Mouse (Mus musculus): ENCODE results near the gene Iqcn. TPM values are rescaled to one million over a fixed set of nuclear protein-coding genes. Genes with fewer than 3 reads are reported as not detected.

Gene Iqcn
- polyA plus RNA-seq (2017; shearing (Covaris generic)): not detected

DNA sequence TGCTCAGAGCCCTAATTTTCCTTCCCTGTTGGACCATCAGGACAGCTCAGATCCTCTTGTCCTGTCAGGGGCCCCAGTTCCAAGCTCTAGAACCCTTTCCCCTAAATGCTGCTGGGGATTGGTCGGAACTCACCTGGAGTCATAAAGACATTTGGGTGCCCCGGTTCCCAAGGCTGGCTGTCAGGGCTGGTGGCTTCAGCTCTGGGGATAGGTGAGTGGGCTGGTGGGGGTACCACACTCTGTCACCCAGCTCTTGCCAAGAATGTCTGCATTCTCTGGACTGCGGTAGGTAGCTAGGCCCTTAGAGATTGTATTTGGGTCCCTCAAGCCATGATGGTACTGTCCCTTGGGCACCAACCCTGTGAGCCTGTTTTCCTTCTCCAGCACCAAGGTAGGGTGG lies at the start of gene Iqcn:
Gene Iqcn, plus strand, starts transcription at position 171 of the 400 bp plus-strand sequence.
- no peak for ATAC-seq

- no peak for ATAC-seq
These were observed 49.1 kb upstream of the Iqcn start for GRCm38 (mm10) chr8:70654121-70654520.

- ATAC-seq: no peak
These were observed 47.8 kb upstream of the Iqcn start for GRCm38 (mm10) chr8:70655469-70655868.

DNA sequence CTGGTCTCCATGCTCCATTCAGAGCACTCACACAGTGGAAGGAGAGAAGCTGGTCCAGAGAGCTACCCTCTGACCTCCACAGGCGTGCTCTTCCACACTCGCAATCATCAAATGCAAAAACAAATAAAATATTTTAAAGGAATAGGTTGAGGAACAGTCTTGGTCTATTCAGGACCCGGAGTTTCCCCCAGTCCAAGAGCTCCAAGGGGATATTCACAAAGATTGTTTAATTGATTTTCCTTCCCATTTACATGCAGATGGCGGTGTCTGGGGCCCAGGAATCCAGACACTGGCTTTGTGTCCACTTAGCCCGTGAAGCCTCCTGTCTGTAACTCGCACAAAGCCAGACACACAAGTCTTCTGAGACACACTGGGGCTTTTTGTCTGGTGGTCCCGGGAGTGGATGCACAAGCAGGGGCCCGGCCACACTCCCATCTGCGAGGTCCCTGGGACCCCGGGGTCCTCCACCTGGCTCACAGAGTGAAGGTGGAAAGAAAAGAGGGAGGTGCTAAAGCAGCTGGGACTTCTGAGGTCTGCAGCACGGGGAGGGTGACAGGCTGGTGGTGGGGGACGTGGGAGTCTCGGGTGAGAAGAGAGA lies 47.0 kb upstream of the Iqcn start:
- ATAC-seq: no peak

DNA sequence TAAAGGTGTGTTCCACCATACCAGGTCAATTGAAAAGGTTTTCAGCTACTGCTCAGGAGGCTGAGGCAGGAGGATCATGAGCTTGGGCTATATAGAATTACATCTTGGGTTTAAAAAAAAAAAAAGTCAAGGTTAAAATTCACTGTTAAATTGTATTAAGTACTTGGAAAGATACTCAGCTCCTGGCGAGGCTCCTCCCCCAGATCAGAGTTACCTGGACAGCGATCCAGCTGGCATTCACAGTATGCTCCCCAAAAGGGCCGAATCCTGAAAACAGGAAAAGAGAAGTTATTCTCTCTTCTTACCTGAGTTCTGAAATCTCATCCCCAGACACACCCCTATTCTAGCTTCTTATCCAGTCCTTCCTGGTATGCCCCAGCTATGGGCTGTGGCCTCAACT lies 46.0 kb upstream of the Iqcn start:
- ATAC-seq: no peak

DNA sequence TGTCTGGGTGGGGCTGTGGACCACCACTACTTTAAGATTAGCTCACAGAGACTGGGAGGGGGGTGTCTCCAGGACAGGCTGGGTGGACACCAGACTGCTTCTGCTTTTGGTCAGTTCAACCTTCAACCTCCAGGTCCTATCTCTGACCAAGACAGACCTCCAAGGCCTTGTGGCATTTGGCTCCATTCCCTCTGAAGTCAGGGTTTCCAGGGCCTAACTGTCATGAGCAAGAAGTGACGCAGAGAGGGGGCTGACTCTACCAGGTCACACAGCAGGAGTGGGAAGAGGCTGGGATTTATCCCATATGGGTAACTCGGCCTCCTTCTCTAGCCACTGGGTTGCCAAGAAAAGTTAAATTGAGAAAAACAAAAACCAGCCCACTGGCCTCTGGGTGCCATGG lies 45.5 kb upstream of the Iqcn start:
- no peak for ATAC-seq

DNA sequence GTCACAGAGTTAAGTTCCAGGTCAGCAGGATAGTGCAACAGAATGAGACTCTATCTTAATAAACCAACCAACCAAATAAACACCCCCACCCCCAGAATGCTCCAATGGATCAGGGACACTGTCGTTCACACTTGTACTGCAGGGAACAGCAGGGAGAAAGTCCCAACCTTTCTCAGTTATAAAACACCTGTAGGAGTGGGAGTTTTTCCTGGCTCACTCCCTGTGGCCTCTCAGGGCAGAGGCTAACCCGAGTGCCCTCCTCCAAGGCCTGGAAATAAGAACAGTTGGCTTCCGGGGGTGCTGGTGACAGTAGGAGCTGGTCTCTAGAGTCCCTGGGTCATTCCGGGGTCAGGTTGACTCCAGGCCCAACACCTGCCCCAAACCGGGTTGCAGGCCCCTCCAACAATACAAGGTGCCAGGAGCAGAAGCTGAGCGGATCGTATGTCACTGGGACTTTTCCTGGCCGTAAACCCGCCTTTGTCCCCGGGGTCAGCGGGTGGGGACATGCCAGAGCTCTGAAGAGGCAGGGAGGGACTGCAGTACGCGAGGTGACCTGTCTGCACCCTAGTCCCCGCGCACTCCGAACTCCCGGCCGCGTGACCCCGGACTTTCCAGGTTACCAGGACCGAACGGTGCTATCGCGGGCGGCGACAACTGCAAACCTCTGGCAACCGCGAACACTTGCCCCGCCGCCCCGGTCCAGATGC lies 44.2 kb upstream of the Iqcn start:
- ATAC-seq: peak; percentile 37

GRCm38 (mm10) chr8:70659604-70660272 lies 43.5 kb upstream of the Iqcn start:
- ATAC-seq: peak; percentile 65

DNA sequence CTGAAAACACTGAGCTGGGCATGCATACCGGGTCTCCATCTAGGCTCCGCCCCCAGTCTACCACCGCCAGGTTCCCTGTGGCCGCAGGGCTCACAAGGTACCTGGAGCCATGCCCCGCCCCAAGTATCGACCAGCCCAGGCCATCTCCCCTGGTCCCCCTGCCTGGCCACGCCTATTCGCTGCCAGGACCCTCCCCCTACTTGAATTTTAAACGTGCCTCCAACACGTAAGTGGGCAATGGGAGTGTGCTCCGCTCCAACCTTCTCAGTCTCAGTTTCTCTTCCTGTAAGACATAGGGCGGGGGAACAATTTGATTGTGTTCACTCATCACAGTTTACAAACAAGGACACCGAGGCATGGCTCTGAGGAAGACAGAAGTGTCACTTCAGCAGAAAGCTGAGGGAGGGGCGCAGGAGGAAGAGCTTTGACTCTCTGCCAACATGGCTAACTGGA lies 43.0 kb upstream of the Iqcn start, which contains the start of gene Pgpep1:
Gene Pgpep1, minus strand, starts transcription at position 116 of the 453 bp plus-strand sequence.
- ATAC-seq: no peak

DNA sequence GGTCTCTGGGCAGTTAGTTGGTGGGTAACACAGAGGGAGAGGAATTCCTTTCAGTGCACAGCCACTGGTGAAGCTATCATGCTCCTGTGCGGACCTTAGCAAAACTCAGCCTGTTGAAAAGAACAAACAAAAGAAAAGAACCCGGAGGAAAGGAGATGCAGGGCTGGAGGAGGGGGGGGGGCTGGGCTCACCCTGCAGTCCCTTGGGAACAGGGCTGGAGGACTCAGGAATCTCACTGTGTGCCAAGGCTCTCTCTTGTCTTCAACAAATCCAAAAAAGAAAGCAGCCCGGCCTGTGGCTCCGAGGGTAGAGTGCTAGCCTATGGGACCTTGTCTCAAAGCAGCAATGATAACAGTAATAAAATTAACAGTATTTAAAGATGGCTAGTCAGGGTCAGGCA lies 39.6 kb upstream of the Iqcn start:
- ATAC-seq: no peak

- no peak for ATAC-seq
These were observed 38.6 kb upstream of the Iqcn start for GRCm38 (mm10) chr8:70664631-70665030.

DNA sequence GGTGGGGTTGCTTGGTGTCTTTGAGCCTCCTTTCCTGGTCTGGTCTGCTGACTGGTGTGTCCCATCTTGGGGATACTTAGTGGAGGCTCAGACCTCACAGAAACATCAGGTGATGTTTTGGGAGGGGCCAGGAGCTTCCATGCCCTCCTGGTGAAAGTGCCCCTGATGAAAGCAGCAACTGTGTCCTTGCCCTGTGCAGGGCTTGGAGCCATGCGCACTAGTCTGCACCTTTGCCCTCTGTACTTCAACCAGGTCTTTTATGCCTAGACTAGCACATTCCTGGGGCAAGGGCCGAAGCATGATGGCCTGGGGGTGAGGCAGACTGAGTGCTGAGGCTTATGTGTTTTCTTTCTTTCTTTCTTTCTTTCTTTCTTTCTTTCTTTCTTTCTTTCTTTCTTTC lies 37.7 kb upstream of the Iqcn start:
- ATAC-seq: no peak

GRCm38 (mm10) chr8:70667071-70667470 lies 36.2 kb upstream of the Iqcn start:
- no peak for ATAC-seq

DNA sequence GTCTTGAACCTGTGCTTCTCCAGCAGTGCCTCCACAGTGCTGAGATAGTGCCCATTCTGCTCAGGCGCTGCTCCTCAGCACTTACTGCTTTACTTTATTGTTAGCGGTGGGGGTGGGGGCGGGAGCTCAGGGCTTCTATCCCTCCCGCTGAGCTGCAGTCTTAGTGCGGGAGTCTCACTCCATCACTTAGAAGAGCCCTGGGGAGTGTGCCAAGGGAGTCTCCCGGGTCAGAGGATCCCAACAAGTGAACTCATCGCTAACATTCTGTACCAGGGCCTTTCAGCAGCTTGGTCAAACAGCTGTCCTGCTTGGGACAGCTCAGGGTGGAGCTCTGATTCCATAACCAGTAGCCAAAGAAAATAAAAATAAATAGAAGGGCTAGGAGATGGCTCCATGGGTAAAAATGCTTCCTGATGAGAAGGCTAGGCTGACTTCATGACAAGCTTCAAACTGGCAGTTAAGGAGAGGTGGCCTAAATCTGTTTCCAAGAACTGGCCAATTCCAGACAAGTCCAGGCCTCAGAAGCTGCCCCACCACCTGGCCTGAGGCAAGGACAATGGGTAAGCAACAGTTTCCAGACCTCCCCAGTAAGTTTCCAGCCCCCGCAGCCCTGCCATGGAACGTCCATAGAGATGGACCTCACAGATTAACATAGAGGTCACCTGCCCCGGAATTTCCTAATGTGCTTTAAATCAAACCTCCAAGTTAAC lies 31.5 kb upstream of the Iqcn start:
- ATAC-seq: no peak

DNA sequence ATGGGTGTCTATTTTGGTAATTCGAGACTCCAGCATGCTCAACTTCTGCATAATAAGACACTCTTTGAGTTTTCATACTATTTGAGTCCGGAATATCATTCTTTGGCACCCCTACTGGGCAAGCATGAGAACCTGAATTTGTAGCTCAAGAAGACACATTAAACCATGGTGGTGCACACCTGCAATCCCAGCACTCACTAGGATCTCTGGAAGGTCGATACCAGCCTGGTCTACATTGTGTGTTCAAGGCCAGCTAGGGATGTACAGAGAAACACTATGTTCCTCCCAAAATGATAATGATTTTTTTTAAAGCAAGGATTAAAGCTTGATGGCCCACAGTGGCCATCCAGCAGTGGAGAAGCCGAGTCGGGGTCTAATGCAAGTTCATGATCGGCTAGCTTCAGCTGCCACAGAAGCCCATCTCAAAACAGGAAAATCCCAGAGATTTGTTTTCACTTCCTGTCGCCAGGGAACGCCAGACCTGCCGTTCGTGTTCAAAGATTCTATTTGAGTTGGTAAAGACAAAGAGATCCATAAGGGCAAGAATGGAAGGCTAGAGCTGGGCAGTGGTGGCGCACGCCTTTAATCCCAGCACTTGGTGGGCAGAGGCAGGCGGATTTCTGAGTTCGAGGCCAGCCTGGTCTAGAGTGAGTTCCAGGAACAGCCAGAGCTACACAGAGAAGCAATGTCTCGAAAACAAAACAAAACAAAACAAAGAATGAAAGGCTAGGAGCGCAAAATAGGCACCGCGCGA lies 30.8 kb upstream of the Iqcn start:
- no peak for ATAC-seq

- peak; percentile 90 for ATAC-seq
These were observed 30.0 kb upstream of the Iqcn start, which contains the start of gene Lsm4 for GRCm38 (mm10) chr8:70673079-70673856. Gene Lsm4 (plus strand): TSS chr8:70673248.

DNA sequence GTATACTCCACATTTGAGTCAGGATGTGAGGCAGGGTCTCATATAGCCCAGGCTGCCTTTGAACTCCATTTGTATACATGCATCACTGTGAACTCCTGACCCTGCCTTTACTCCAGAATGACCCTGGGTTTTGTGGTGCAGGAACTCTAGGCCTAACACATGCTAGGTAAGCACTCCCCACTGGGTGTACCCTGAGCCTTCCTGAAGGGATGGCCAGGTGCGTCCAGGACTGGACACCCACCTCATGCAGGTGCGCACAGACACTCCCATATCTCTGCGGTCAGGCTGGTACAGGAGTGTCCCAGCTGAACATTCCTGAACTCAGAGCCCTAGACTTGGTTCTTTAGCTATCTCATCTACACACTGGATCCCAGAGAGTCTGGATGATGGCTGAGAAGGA lies 29.1 kb upstream of the Iqcn start:
- no peak for ATAC-seq

DNA sequence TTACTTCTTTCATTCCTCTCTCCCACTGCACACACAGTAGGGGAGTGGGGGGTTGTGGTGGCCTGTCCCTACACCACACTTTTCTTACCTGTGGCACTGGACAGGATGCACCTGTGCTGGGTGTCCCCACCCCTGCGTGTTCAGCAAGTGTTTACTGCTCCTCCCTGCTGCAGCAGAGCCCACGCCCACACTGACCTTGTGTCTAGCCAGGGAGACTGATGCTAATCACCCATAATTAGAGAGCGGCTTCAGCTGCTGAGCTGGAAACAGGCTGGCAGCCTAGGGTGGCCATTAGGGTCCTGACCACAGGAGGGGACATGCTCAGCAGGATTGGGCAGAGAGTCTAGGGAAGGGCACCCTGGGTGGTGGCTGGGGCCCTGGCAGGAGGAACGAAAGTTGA lies 28.5 kb upstream of the Iqcn start:
- ATAC-seq: no peak

- ATAC-seq: peak; percentile 44
These were observed 27.9 kb upstream of the Iqcn start for GRCm38 (mm10) chr8:70675336-70675735.

- no peak for ATAC-seq
These were observed 25.7 kb upstream of the Iqcn start for GRCm38 (mm10) chr8:70677451-70678080.

GRCm38 (mm10) chr8:70678679-70679078 lies 24.6 kb upstream of the Iqcn start:
- ATAC-seq: no peak
